Mouse (Mus musculus): ENCODE measurements at regions not wholly inside any gene's neighbourhood (a gene's known extent, or its start where the extent isn't known, plus 50 kb on each side); places are given as distances from the start of the nearest gene placed in this dataset.

- TF ChIP-seq CTCF (IDR thresholded peaks at IDR 0.05; ENCODE audit: low read depth) (no peak), EP300 (optimal IDR thresholded peaks at IDR 0.05) (no peak)
These were observed 514.2 kb downstream of the Rnf144b start for GRCm38 (mm10) chr13:47636511-47637103.
